Mouse (Mus musculus): ENCODE measurements around the gene 4930512M02Rik.
"Not testable (repeated sequence)": the region's sequence is repeated elsewhere in the genome, so short reads cannot be mapped to it uniquely, and the experiment has no call there.

The 4930512M02Rik gene

GRCm38 (mm10) chr11:11627735-11628134 lies at the start of gene 4930512M02Rik:
4930512M02Rik (minus strand) TSS chr11:11627835.
- DNase-seq, result not testable (repeated sequence)

GRCm38 (mm10) chr11:11677165-11677564 lies 49.5 kb upstream of the 4930512M02Rik start:
- no peak for DNase-seq

- no peak for DNase-seq
These were observed 48.6 kb upstream of the 4930512M02Rik start for GRCm38 (mm10) chr11:11676068-11676741.

GRCm38 (mm10) chr11:11675063-11675462 lies 47.4 kb upstream of the 4930512M02Rik start:
- DNase-seq, result no peak

GRCm38 (mm10) chr11:11672974-11673373 lies 45.3 kb upstream of the 4930512M02Rik start:
- DNase-seq, result no peak

- no peak for DNase-seq
These were observed 40.3 kb upstream of the 4930512M02Rik start for GRCm38 (mm10) chr11:11667922-11668290.

GRCm38 (mm10) chr11:11667254-11667921 lies 39.8 kb upstream of the 4930512M02Rik start:
- DNase-seq, result no peak

GRCm38 (mm10) chr11:11660651-11661050 lies 33.0 kb upstream of the 4930512M02Rik start:
- DNase-seq, result no peak

- no peak for DNase-seq
These were observed 31.2 kb upstream of the 4930512M02Rik start for GRCm38 (mm10) chr11:11658834-11659233.

GRCm38 (mm10) chr11:11657634-11658033 lies 30.0 kb upstream of the 4930512M02Rik start:
- no peak for DNase-seq

GRCm38 (mm10) chr11:11656995-11657530 lies 29.4 kb upstream of the 4930512M02Rik start:
- peak; percentile 2 for DNase-seq

- no peak for DNase-seq
These were observed 28.8 kb upstream of the 4930512M02Rik start for GRCm38 (mm10) chr11:11656388-11656787.

- DNase-seq, result no peak
These were observed 16.7 kb upstream of the 4930512M02Rik start for GRCm38 (mm10) chr11:11644303-11644702.

- no peak for DNase-seq
These were observed 3.4 kb downstream of the 4930512M02Rik start for GRCm38 (mm10) chr11:11624073-11624705.

GRCm38 (mm10) chr11:11609243-11609642 lies 18.4 kb downstream of the 4930512M02Rik start:
- DNase-seq, result no peak

GRCm38 (mm10) chr11:11587327-11587726 lies 40.3 kb downstream of the 4930512M02Rik start:
- peak; percentile 12 for DNase-seq

GRCm38 (mm10) chr11:11586423-11586822 lies 41.2 kb downstream of the 4930512M02Rik start:
- no peak for DNase-seq

GRCm38 (mm10) chr11:11573691-11574090 lies 53.9 kb downstream of the 4930512M02Rik start:
- DNase-seq, result no peak

GRCm38 (mm10) chr11:11570747-11571146 lies 56.9 kb downstream of the 4930512M02Rik start:
- DNase-seq, result no peak

GRCm38 (mm10) chr11:11569466-11570132 lies 58.0 kb downstream of the 4930512M02Rik start:
- DNase-seq, result no peak

- DNase-seq, result no peak
These were observed 59.6 kb downstream of the 4930512M02Rik start for GRCm38 (mm10) chr11:11568033-11568432.

- no peak for DNase-seq
These were observed 62.4 kb downstream of the 4930512M02Rik start for GRCm38 (mm10) chr11:11565146-11565820.
